Mouse (Mus musculus) bone marrow macrophage, adult 2 months (primary cell): ENCODE results near the gene D16Ertd472e.

Experiments used
- CTCF ChIP-seq: IDR thresholded peaks from 2 replicates; pipeline ENCODE4 v1.5.1; 2012; ENCODE audit warnings: low read depth, mild to moderate bottlenecking, low read length, moderate library complexity
- POLR2A ChIP-seq: IDR thresholded peaks from 2 replicates; pipeline ENCODE4 v1.6.1; 2012; ENCODE audit warnings: mild to moderate bottlenecking, low read depth, low read length, borderline replicate concordance

GRCm38 (mm10) chr16:78554911-78555648 is 21.4 kb downstream of the D16Ertd472e start:
- no peak for TF ChIP-seq CTCF
- no peak for TF ChIP-seq POLR2A
